Mouse (Mus musculus): Measurements from ENCODE around the gene Safb2.

GRCm38 (mm10) chr17:56511707-56512090 lies 72.7 kb downstream of the Safb2 start:
- TF ChIP-seq POLR2A (IDR thresholded peaks at IDR 0.05; ENCODE audit: low read depth, low read length) (no peak), CTCF (IDR thresholded peaks at IDR 0.05; ENCODE audit: extremely low read depth, insufficient read length, insufficient replicate concordance, low read depth, low read length) (no peak)
